8 mouse cellular contexts compared by ENCODE assay signal in genomic region chr17:86963586-86963902, GRCm38 (mm10). TPM values are rescaled to one million over a fixed set of nuclear protein-coding genes. Genes with fewer than 3 reads are reported as not detected.
DNase-seq lines count a peak whose midpoint lies in the region; ATAC-seq and TF ChIP-seq lines count a peak whose summit lies in the region.

No protein-coding gene starts in this region.

- in situ Hi-C loops in Patski (cut with MboI; ENCODE audit: low pct_unique_long_range_greater_than_20kb) = no loop called here

- peak; percentile 29 for DNase-seq in layer of hippocampus, adult 9-11 months
- no peak for DNase-seq in layer of hippocampus, postnatal 25 days (ENCODE audit: extremely low spot score in 1 of 2, low spot score in 1 of 2)
- DNase-seq in Patski (ENCODE audit: low read depth, low spot score) = no peak
- peak; percentile 75 for DNase-seq in midbrain, embryonic 14.5 days
- DNase-seq in frontal cortex, adult 2 months (ENCODE audit: extremely low spot score in 1 of 2, low spot score in 1 of 2) = no peak
- DNase-seq in c-Kit-positive CD71-positive TER-119-positive erythroid progenitor cells, embryonic 14.5 days (ENCODE audit: low spot score) = no peak

- peaks cover 13% of the 10 kb centered on the region for H3K4me1 ChIP-seq in embryonic fibroblast, embryonic 13.5 days (ENCODE audit: control insufficient read depth, insufficient read depth, low read length)
- H3K4me1 ChIP-seq in intestine, embryonic 15.5 days (replicated peaks) = peaks cover 34% of the 10 kb centered on the region
- H3K4me1 ChIP-seq in midbrain, embryonic 14.5 days (ENCODE audit: control insufficient read depth, insufficient read depth, low read length) = peaks cover 12% of the 10 kb centered on the region; the same call in 1 of the 2 replicates

- under 1% methylated on average over 22 of the region's 26 CpGs for WGBS in intestine, embryonic 15.5 days
- 0% methylated on average over 24 of the region's 26 CpGs for WGBS in midbrain, embryonic 14.5 days

- H3K9ac ChIP-seq in intestine, embryonic 15.5 days = peak overlapping the region; percentile 84
- peak overlapping the region; percentile 75 for H3K9ac ChIP-seq in midbrain, embryonic 14.5 days (replicated peaks; ENCODE audit: low read length)

- H3K27ac ChIP-seq in embryonic fibroblast, embryonic 13.5 days (ENCODE audit: insufficient read depth, low read length) = peak overlapping the region; percentile 67
- peak overlapping the region; percentile 91 for H3K27ac ChIP-seq in intestine, embryonic 15.5 days
- H3K27ac ChIP-seq in midbrain, embryonic 14.5 days (replicated peaks; ENCODE audit: low read depth, low read length) = peak overlapping the region; percentile 82

- no peaks in the 10 kb centered on the region for H3K27me3 ChIP-seq in Patski
- no peaks in the 10 kb centered on the region for H3K27me3 ChIP-seq in intestine, embryonic 15.5 days (replicated peaks)
- H3K27me3 ChIP-seq in midbrain, embryonic 14.5 days (ENCODE audit: control insufficient read depth, insufficient read depth, low read length) = no peaks in the 10 kb centered on the region

- TF ChIP-seq POLR2A in embryonic fibroblast, embryonic 13.5 days (IDR thresholded peaks at IDR 0.05; ENCODE audit: low read depth, low read length) = peak; percentile 44; the same call in 1 of the 2 replicates

- CTCF ChIA-PET in Patski (lab: Charles Lee) = interaction anchor here (1.3 kb wide), 1 partner anchor 81 kb away, joined by 3 read pairs; no protein-coding TSS in a partner anchor

- no peak for TF ChIP-seq CTCF in Patski (IDR thresholded peaks at IDR 0.05)
- no peak for TF ChIP-seq CTCF in embryonic fibroblast, embryonic 13.5 days (IDR thresholded peaks at IDR 0.05; ENCODE audit: borderline replicate concordance, insufficient read depth, low read length)

- peak overlapping the region; percentile 85 for H3K4me2 ChIP-seq in intestine, embryonic 15.5 days (replicated peaks)
- peak overlapping the region; percentile 80 for H3K4me2 ChIP-seq in midbrain, embryonic 14.5 days (ENCODE audit: low read length)

- POLR2A ChIA-PET in Patski (lab: Charles Lee) = interaction anchor here (0.7 to 1.2 kb wide), 3 partner anchors 28 to 56 kb away, joined by 3 to 5 read pairs (median 3); no protein-coding TSS in a partner anchor

- no peaks in the 10 kb centered on the region for H3K9me3 ChIP-seq in intestine, embryonic 15.5 days
- H3K9me3 ChIP-seq in midbrain, embryonic 14.5 days (ENCODE audit: control insufficient read depth, low read length) = no peaks in the 10 kb centered on the region

- peak overlapping the region; percentile 73 for H3K4me3 ChIP-seq in embryonic fibroblast, embryonic 13.5 days (ENCODE audit: insufficient read depth, low read length)
- H3K4me3 ChIP-seq in intestine, embryonic 15.5 days (replicated peaks) = peak overlapping the region; percentile 93
- peak overlapping the region; percentile 75 for H3K4me3 ChIP-seq in midbrain, embryonic 14.5 days (replicated peaks; ENCODE audit: low read depth, low read length)

- peak; percentile 2 for ATAC-seq in Patski
- ATAC-seq in intestine, embryonic 15.5 days = no peak
- peak; percentile 32 for ATAC-seq in midbrain, embryonic 14.5 days (ENCODE audit: low FRiP score, low TSS enrichment)

- H3K36me3 ChIP-seq in intestine, embryonic 15.5 days = no peaks in the 10 kb centered on the region
- H3K36me3 ChIP-seq in midbrain, embryonic 14.5 days (ENCODE audit: control insufficient read depth, insufficient read depth, low read length) = 0 out of 2 replicates have a peak, but pooled peaks cover 3% of the 10 kb centered on the region

RNA-seq across cellular contexts. Expression of gene Rhoq, which starts 0.7 kb away (rescaled TPM):
- 10 to 100 TPM; 32.8 to 37.8 TPM for total RNA-seq in layer of hippocampus, postnatal 25 days (2021)
- polyA plus RNA-seq in Patski (2021) = 76.8 TPM
- 177 and 187 TPM in 2 replicates for polyA plus RNA-seq in embryonic fibroblast, embryonic 13.5 days (2011; ENCODE audit: insufficient read length, low read depth, missing spikeins)
- polyA plus RNA-seq in intestine, embryonic 15.5 days (2015; fragmentation: Nextera tagmentation; extraction: Ambion mirVana) = 11.2 and 11.6 TPM in 2 replicates
- 7.4 and 9.6 TPM in 2 replicates for polyA plus RNA-seq in midbrain, embryonic 14.5 days (2014; fragmentation: Nextera tagmentation; extraction: Ambion mirVana)
- 31.9 and 33.3 TPM in 2 replicates for polyA plus RNA-seq in frontal cortex, adult 2 months (2012; rRNA removed)

RNA-seq across cellular contexts. Expression of gene Atp6v1e2, which starts 15.8 kb away (rescaled TPM):
- total RNA-seq in layer of hippocampus, postnatal 25 days (2021) = under 1 TPM in 1 of 2 experiments, not detected in 1; 0.27 TPM
- not detected for polyA plus RNA-seq in Patski (2021)
- polyA plus RNA-seq in embryonic fibroblast, embryonic 13.5 days (2011; ENCODE audit: insufficient read length, low read depth, missing spikeins) = not detected in 2 replicates
- polyA plus RNA-seq in intestine, embryonic 15.5 days (2015; fragmentation: Nextera tagmentation; extraction: Ambion mirVana) = not detected in 2 replicates
- not detected in 2 replicates for polyA plus RNA-seq in midbrain, embryonic 14.5 days (2014; fragmentation: Nextera tagmentation; extraction: Ambion mirVana)
- 0.18 TPM in 1 of 2 replicates, not detected in the other for polyA plus RNA-seq in frontal cortex, adult 2 months (2012; rRNA removed)

RNA-seq across cellular contexts. Expression of gene Tmem247, which starts 46.4 kb away (rescaled TPM):
- total RNA-seq in layer of hippocampus, postnatal 25 days (2021) = not detected
- not detected for polyA plus RNA-seq in Patski (2021)
- not detected in 2 replicates for polyA plus RNA-seq in embryonic fibroblast, embryonic 13.5 days (2011; ENCODE audit: insufficient read length, low read depth, missing spikeins)
- not detected in 2 replicates for polyA plus RNA-seq in intestine, embryonic 15.5 days (2015; fragmentation: Nextera tagmentation; extraction: Ambion mirVana)
- polyA plus RNA-seq in midbrain, embryonic 14.5 days (2014; fragmentation: Nextera tagmentation; extraction: Ambion mirVana) = not detected in 2 replicates
- polyA plus RNA-seq in frontal cortex, adult 2 months (2012; rRNA removed) = not detected in 2 replicates

Comparison
In these comparisons a context has a peak if more than half of its experiments do, and no peak if none do; other contexts are left out.
1. DNase-seq: peak in layer of hippocampus, adult 9-11 months (single experiment) and midbrain, embryonic 14.5 days (single experiment); none in layer of hippocampus, postnatal 25 days (0 of 2), Patski (single experiment), frontal cortex, adult 2 months (0 of 2) and c-Kit-positive CD71-positive TER-119-positive erythroid progenitor cells, embryonic 14.5 days (single experiment).
2. Peak in every context shown above with its lines, with median percentiles within 50 percentile points of each other: H3K27ac ChIP-seq and H3K4me3 ChIP-seq.